Mouse (Mus musculus): ENCODE results near the gene Casd1. TPM values are rescaled to one million over a fixed set of nuclear protein-coding genes. Genes with fewer than 3 reads are reported as not detected.
A peak's percentile ranks its signal among the peaks of the same experiment; 100 is the strongest.

The Casd1 gene
- polyA plus RNA-seq, 1 experiment from 2014 or later = 36.4 TPM

GRCm38 (mm10) chr6:4583485-4583884, 17.2 kb upstream of the Casd1 start:
- 60% methylated on average over 6 of the region's 6 CpGs for WGBS
- Histone ChIP-seq H3K4me3 (no peak overlapping the region), H3K9ac (no peak overlapping the region), H3K4me1 (no peaks in the 10 kb centered on the region), H3K4me2 (no peak overlapping the region), H3K27me3 (no peaks in the 10 kb centered on the region), H3K36me3 (no peaks in the 10 kb centered on the region), H3K9me3 (no peaks in the 10 kb centered on the region), H3K27ac (no peak overlapping the region)
- ATAC-seq (ENCODE audit: insufficient number of reproducible peaks, insufficient read depth, low FRiP score, low TSS enrichment, low read depth) = no peak

GRCm38 (mm10) chr6:4587946-4588345, 12.7 kb upstream of the Casd1 start:
- Histone ChIP-seq H3K4me2 (no peak overlapping the region), H3K4me1 (no peaks in the 10 kb centered on the region), H3K36me3 (no peaks in the 10 kb centered on the region), H3K9me3 (no peaks in the 10 kb centered on the region), H3K9ac (no peak overlapping the region), H3K4me3 (no peak overlapping the region), H3K27me3 (no peaks in the 10 kb centered on the region), H3K27ac (no peak overlapping the region)
- ATAC-seq (ENCODE audit: insufficient number of reproducible peaks, insufficient read depth, low FRiP score, low TSS enrichment, low read depth) = no peak
- 84% methylated on average over 4 of the region's 4 CpGs for WGBS

GRCm38 (mm10) chr6:4588722-4589121, 11.9 kb upstream of the Casd1 start:
- Histone ChIP-seq H3K4me3 (no peak overlapping the region), H3K9ac (no peak overlapping the region), H3K27me3 (no peaks in the 10 kb centered on the region), H3K27ac (no peak overlapping the region), H3K4me1 (no peaks in the 10 kb centered on the region), H3K36me3 (no peaks in the 10 kb centered on the region), H3K4me2 (no peak overlapping the region), H3K9me3 (no peaks in the 10 kb centered on the region)
- ATAC-seq (ENCODE audit: insufficient number of reproducible peaks, insufficient read depth, low FRiP score, low TSS enrichment, low read depth) = no peak
- 91% methylated on average over 3 of the region's 3 CpGs for WGBS

GRCm38 (mm10) chr6:4590089-4590488, 10.6 kb upstream of the Casd1 start:
- Histone ChIP-seq H3K27ac (no peak overlapping the region), H3K4me3 (no peak overlapping the region), H3K4me1 (no peaks in the 10 kb centered on the region), H3K36me3 (no peaks in the 10 kb centered on the region), H3K9ac (no peak overlapping the region), H3K4me2 (no peak overlapping the region), H3K9me3 (no peaks in the 10 kb centered on the region), H3K27me3 (no peaks in the 10 kb centered on the region)
- WGBS = 73% methylated on average over 8 of the region's 8 CpGs
- ATAC-seq (ENCODE audit: insufficient number of reproducible peaks, insufficient read depth, low FRiP score, low TSS enrichment, low read depth) = no peak

- ATAC-seq (ENCODE audit: insufficient number of reproducible peaks, insufficient read depth, low FRiP score, low TSS enrichment, low read depth) = no peak
- H3K27ac ChIP-seq = no peak overlapping the region
Measured at GRCm38 (mm10) chr6:4597711-4598110, 2.9 kb upstream of the Casd1 start.

GRCm38 (mm10) chr6:4600085-4600657, 468 bp upstream of the Casd1 start:
- 16% methylated on average over 7 of the region's 7 CpGs for WGBS
- peak overlapping the region; percentile 90 for H3K4me2 ChIP-seq
- no peaks in the 10 kb centered on the region for H3K36me3 ChIP-seq
- ATAC-seq (ENCODE audit: insufficient number of reproducible peaks, insufficient read depth, low FRiP score, low TSS enrichment, low read depth) = peak; percentile 27; the same call in 1 of the 2 replicates
- peak overlapping the region; percentile 98 for H3K9ac ChIP-seq
- peak overlapping the region; percentile 97 for H3K27ac ChIP-seq
- no peaks in the 10 kb centered on the region for H3K9me3 ChIP-seq
- H3K27me3 ChIP-seq = no peaks in the 10 kb centered on the region
- peaks cover 19% of the 10 kb centered on the region for H3K4me1 ChIP-seq
- peak overlapping the region; percentile 75 for H3K4me3 ChIP-seq

More at GRCm38 (mm10) chr6:4597711-4598110, 2.9 kb upstream of the Casd1 start:
- no peaks in the 10 kb centered on the region for H3K36me3 ChIP-seq
- H3K4me2 ChIP-seq = no peak overlapping the region
- H3K4me1 ChIP-seq = peaks cover 10% of the 10 kb centered on the region
- H3K9ac ChIP-seq = no peak overlapping the region
- H3K9me3 ChIP-seq = no peaks in the 10 kb centered on the region
- WGBS = 66% methylated on average over 4 of the region's 4 CpGs
- H3K4me3 ChIP-seq = no peak overlapping the region
- H3K27me3 ChIP-seq = no peaks in the 10 kb centered on the region

GRCm38 (mm10) chr6:4601297-4601931, 775 bp downstream of the Casd1 start:
- Histone ChIP-seq H3K9ac (peak overlapping the region; percentile 98), H3K27ac (peak overlapping the region; percentile 97), H3K4me1 (peaks cover 19% of the 10 kb centered on the region), H3K9me3 (no peaks in the 10 kb centered on the region), H3K36me3 (no peaks in the 10 kb centered on the region), H3K4me3 (peak overlapping the region; percentile 75), H3K27me3 (no peaks in the 10 kb centered on the region), H3K4me2 (peak overlapping the region; percentile 90)
- ATAC-seq (ENCODE audit: insufficient number of reproducible peaks, insufficient read depth, low FRiP score, low TSS enrichment, low read depth) = peak; percentile 52; the same call in 1 of the 2 replicates
- WGBS = 4% methylated on average over 49 of the region's 58 CpGs

GRCm38 (mm10) chr6:4602012-4602411, 1.4 kb downstream of the Casd1 start:
- 43% methylated on average over 5 of the region's 5 CpGs for WGBS
- Histone ChIP-seq H3K27ac (peak overlapping the region; percentile 97; the same call in 1 of the 2 replicates), H3K4me1 (peaks cover 19% of the 10 kb centered on the region), H3K36me3 (no peaks in the 10 kb centered on the region), H3K4me3 (peak overlapping the region; percentile 75), H3K4me2 (peak overlapping the region; percentile 90), H3K9ac (peak overlapping the region; percentile 98; the same call in 1 of the 2 replicates), H3K9me3 (no peaks in the 10 kb centered on the region), H3K27me3 (no peaks in the 10 kb centered on the region)
- no peak for ATAC-seq (ENCODE audit: insufficient number of reproducible peaks, insufficient read depth, low FRiP score, low TSS enrichment, low read depth)

- 0 out of 2 replicates have a peak, but pooled peaks have one; percentile 15 for ATAC-seq (ENCODE audit: insufficient number of reproducible peaks, insufficient read depth, low FRiP score, low TSS enrichment, low read depth)
- Histone ChIP-seq H3K9me3 (no peaks in the 10 kb centered on the region), H3K27me3 (no peaks in the 10 kb centered on the region), H3K36me3 (peaks cover 2% of the 10 kb centered on the region; the same call in 1 of the 2 replicates), H3K9ac (no peak overlapping the region), H3K4me1 (peaks cover 12% of the 10 kb centered on the region), H3K4me3 (no peak overlapping the region), H3K4me2 (no peak overlapping the region), H3K27ac (no peak overlapping the region)
- 91% methylated on average over 4 of the region's 4 CpGs for WGBS
Measured at GRCm38 (mm10) chr6:4606394-4606793, 5.8 kb downstream of the Casd1 start.

GRCm38 (mm10) chr6:4610216-4610896, 9.7 kb downstream of the Casd1 start:
- H3K4me1 ChIP-seq = no peaks in the 10 kb centered on the region
- 85% methylated on average over 4 of the region's 4 CpGs for WGBS

GRCm38 (mm10) chr6:4611853-4612252, 11.2 kb downstream of the Casd1 start:
- Histone ChIP-seq H3K4me1 (no peaks in the 10 kb centered on the region), H3K27ac (no peak overlapping the region), H3K9me3 (peaks cover 3% of the 10 kb centered on the region; the same call in 1 of the 2 replicates), H3K4me3 (no peak overlapping the region), H3K9ac (no peak overlapping the region), H3K27me3 (no peaks in the 10 kb centered on the region), H3K4me2 (no peak overlapping the region), H3K36me3 (peaks cover 18% of the 10 kb centered on the region)
- ATAC-seq (ENCODE audit: insufficient number of reproducible peaks, insufficient read depth, low FRiP score, low TSS enrichment, low read depth) = no peak
- WGBS = 85% methylated on average over 4 of the region's 4 CpGs

More at GRCm38 (mm10) chr6:4610216-4610896, 9.7 kb downstream of the Casd1 start:
- Histone ChIP-seq H3K9ac (no peak overlapping the region), H3K27ac (no peak overlapping the region), H3K27me3 (no peaks in the 10 kb centered on the region), H3K4me3 (no peak overlapping the region), H3K36me3 (peaks cover 12% of the 10 kb centered on the region), H3K4me2 (no peak overlapping the region), H3K9me3 (peaks cover 3% of the 10 kb centered on the region; the same call in 1 of the 2 replicates)
- ATAC-seq (ENCODE audit: insufficient number of reproducible peaks, insufficient read depth, low FRiP score, low TSS enrichment, low read depth) = no peak
